Mouse (Mus musculus) midbrain, embryonic 10.5 days (tissue): ENCODE results near the gene Srrm3. TPM values are rescaled to one million over a fixed set of nuclear protein-coding genes. Genes with fewer than 3 reads are reported as not detected.

ENCODE experiments used
- DNase-seq: peaks from one replicate; pipeline ENCODE4 v3.0.0-alpha.2; 2017; ENCODE audit warnings: low spot score
- H3K27ac ChIP-seq: fragments of 300-500 bp; sonication (generic); replicated peaks from 2 replicates; pipeline ENCODE4 v1.5.1; 2016; ENCODE audit warnings: mild to moderate bottlenecking
- H3K27me3 ChIP-seq: fragments of 300-500 bp; sonication (generic); 2 replicates; pipeline ENCODE4 v1.6.1; 2016; ENCODE audit warnings: low read depth, mild to moderate bottlenecking; ENCODE audit not compliant: poor library complexity, severe bottlenecking
- H3K36me3 ChIP-seq: fragments of 300-500 bp; sonication (generic); 2 replicates; pipeline ENCODE4 v1.6.1; 2016; ENCODE audit warnings: mild to moderate bottlenecking, moderate library complexity
- H3K4me1 ChIP-seq: fragments of 300-500 bp; sonication (generic); 2 replicates; pipeline ENCODE4 v1.6.1; 2016
- H3K4me3 ChIP-seq: fragments of 300-500 bp; sonication (generic); 2 replicates; pipeline ENCODE4 v1.5.1; 2016; ENCODE audit warnings: mild to moderate bottlenecking, moderate library complexity
- H3K9me3 ChIP-seq: fragments of 300-500 bp; sonication (generic); replicated peaks from 2 replicates; pipeline ENCODE4 v1.6.1; 2016; ENCODE audit warnings: mild to moderate bottlenecking
- WGBS: fragments of 180-500 bp; shearing (Covaris S2); methylation state at CpG from one replicate; pipeline ENCODE4 v1.1.7; 2016; 5-methylcytosine and 5-hydroxymethylcytosine counted together
- polyA plus RNA-seq: library from polyadenylated mRNA; unstranded; fragments of >200 nt; fragmentation: Nextera tagmentation; extraction: Ambion mirVana; gene quantifications from 2 replicates; pipeline ENCODE4 v1.2.1, GENCODE M21; 2016

The Srrm3 gene
- polyA plus RNA-seq, 1 experiment from 2014 or later, result 14.0 TPM

GRCm38 (mm10) chr5:135855156-135855555, 48.5 kb downstream of the Srrm3 start:
- no peaks in the 10 kb centered on the region for H3K36me3 ChIP-seq
- H3K4me3 ChIP-seq, result no peak overlapping the region
- peaks cover 98% of the 10 kb centered on the region for H3K27me3 ChIP-seq
- H3K9me3 ChIP-seq, result no peaks in the 10 kb centered on the region
- WGBS, result 0% methylated on average over 4 of the region's 4 CpGs
- H3K4me1 ChIP-seq, result peaks cover 40% of the 10 kb centered on the region
- no peak overlapping the region for H3K27ac ChIP-seq
- peak; percentile 77 for DNase-seq

GRCm38 (mm10) chr5:135866662-135867061, 60.0 kb downstream of the Srrm3 start:
- Histone ChIP-seq H3K9me3 (no peaks in the 10 kb centered on the region), H3K27ac (no peak overlapping the region), H3K4me1 (peaks cover 20% of the 10 kb centered on the region), H3K36me3 (no peaks in the 10 kb centered on the region), H3K4me3 (no peak overlapping the region), H3K27me3 (peaks cover 94% of the 10 kb centered on the region)
- 41% methylated on average over 8 of the region's 8 CpGs for WGBS
- no peak for DNase-seq

- H3K4me1 ChIP-seq, result peaks cover 22% of the 10 kb centered on the region
- 1% methylated on average over 87 of the region's 89 CpGs for WGBS
- peak; percentile 52 for DNase-seq
- no peaks in the 10 kb centered on the region for H3K36me3 ChIP-seq
- peaks cover 94% of the 10 kb centered on the region for H3K27me3 ChIP-seq
- H3K4me3 ChIP-seq, result peak overlapping the region; percentile 59
- H3K27ac ChIP-seq, result peak overlapping the region; percentile 81
- H3K9me3 ChIP-seq, result no peaks in the 10 kb centered on the region
These were observed 61.2 kb downstream of the Srrm3 start for GRCm38 (mm10) chr5:135867637-135868593.

DNA sequence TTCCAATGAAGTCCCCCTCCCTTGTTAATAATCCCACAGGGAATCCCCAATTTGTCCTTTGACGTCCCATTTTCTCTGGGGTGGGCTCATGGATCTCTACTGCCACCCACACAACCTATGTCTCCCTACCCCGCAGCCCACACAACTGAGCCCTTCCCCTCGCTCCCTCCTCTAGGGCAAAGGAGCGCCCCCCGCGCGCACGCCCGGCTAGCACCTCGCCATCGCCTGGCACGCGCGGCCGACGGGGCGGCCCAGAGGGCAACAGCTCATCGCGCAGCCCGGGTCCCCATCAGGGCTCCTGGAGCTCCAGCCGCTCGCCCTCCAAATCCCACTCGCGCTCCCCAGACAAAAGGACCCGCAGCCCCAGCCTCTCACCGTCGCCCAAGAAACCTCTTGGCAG, 62.0 kb downstream of the Srrm3 start:
- H3K4me1 ChIP-seq, result peaks cover 28% of the 10 kb centered on the region
- peaks cover 98% of the 10 kb centered on the region for H3K27me3 ChIP-seq
- H3K36me3 ChIP-seq, result no peaks in the 10 kb centered on the region
- peak overlapping the region; percentile 59 for H3K4me3 ChIP-seq
- DNase-seq, result peak; percentile 28
- 1% methylated on average over 27 of the region's 27 CpGs for WGBS
- H3K27ac ChIP-seq, result no peak overlapping the region
- no peaks in the 10 kb centered on the region for H3K9me3 ChIP-seq

DNA sequence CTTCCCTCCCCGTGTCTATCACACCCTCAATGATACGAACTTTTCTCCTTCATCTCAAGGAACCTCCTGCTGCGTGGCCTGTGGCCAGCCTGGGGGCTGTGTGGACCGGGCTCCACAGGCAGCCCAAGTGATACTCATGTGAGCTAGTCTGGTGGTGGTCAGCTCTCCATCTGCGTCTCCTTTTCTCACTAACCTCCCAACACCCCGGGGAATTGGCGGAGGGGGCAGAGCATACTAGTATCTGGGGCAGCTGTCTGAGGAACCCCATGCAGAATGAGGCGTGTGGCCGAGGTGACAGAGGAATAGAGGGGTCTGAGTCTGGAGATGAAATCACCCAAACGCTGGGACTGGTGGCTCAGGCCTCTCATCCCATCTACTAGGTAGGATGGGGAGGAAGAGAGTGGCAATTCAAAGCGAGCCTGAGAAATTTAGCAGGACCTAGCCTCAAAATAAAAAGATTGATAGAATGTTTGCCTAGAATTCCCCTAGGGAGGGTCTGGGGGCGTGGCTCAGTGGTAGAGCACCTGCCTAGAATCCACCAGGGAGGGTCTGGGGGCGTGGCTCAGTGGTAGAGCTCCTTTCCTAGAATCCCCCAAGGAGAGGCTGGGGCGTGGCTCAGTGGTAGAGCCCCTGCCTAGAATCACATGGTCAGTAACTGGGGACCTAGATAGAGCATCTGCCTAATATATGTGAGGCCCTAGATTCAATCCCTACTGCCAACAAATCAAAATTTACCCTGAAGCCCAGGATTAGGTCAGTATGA, 63.2 kb downstream of the Srrm3 start:
- H3K27me3 ChIP-seq, result peaks cover 97% of the 10 kb centered on the region
- H3K4me3 ChIP-seq, result no peak overlapping the region; the same call in 1 of the 2 replicates
- no peaks in the 10 kb centered on the region for H3K36me3 ChIP-seq
- DNase-seq, result no peak
- WGBS, result 63% methylated on average over 14 of the region's 14 CpGs
- H3K9me3 ChIP-seq, result no peaks in the 10 kb centered on the region
- no peak overlapping the region for H3K27ac ChIP-seq
- H3K4me1 ChIP-seq, result peaks cover 28% of the 10 kb centered on the region

DNA sequence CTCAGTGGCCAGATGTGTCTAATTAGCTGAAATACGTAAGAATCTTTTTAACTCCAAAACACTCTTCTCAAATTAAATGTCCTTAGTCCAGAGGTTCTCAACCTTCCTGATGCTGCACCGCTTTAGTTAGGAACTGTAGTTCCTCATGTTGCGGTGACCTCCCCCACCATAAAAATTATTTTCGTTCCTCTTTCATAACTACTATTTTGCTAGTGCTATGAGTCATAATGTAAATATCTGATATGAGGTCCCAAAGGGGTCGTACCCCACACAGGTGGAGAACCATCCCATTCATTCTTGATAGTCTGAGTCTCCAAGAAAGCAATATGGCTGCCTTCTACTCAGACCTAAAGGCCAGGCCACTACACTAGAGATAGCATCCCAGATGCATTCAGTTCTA, 63.8 kb downstream of the Srrm3 start:
- Histone ChIP-seq H3K27ac (no peak overlapping the region), H3K36me3 (no peaks in the 10 kb centered on the region), H3K4me3 (no peak overlapping the region), H3K27me3 (peaks cover 91% of the 10 kb centered on the region), H3K4me1 (peaks cover 28% of the 10 kb centered on the region), H3K9me3 (no peaks in the 10 kb centered on the region)
- no peak for DNase-seq
- 91% methylated on average over 5 of the region's 5 CpGs for WGBS

DNA sequence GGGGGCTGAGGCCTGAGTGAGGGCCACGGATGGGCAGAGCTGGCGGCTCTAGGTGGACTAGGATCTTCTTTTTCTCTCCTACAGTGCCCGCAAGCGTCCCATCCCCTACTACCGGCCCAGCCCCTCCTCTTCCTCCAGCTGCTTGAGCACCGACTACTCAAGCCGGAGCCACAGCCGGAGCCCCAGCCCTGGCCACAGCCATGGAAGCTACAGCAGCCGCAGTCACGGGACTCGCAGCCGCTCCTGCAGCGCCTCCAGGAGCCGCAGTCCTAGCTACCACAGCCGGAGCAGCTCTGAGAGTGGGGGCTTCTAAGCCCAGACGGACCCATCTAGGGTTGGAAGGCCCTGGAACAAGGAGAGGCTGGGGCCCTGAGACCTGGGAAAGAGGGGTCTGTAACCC, 66.3 kb downstream of the Srrm3 start:
- 0 out of 2 replicates have a peak overlapping the region, but pooled peaks have one; percentile 35 for H3K27ac ChIP-seq
- peaks cover 67% of the 10 kb centered on the region for H3K27me3 ChIP-seq
- H3K4me3 ChIP-seq, result peak overlapping the region; percentile 30; the same call in 1 of the 2 replicates
- H3K36me3 ChIP-seq, result no peaks in the 10 kb centered on the region
- WGBS, result 11% methylated on average over 16 of the region's 16 CpGs
- peaks cover 28% of the 10 kb centered on the region for H3K4me1 ChIP-seq
- H3K9me3 ChIP-seq, result no peaks in the 10 kb centered on the region
- DNase-seq, result peak; percentile 23

- peaks cover 23% of the 10 kb centered on the region for H3K4me1 ChIP-seq
- H3K4me3 ChIP-seq, result no peak overlapping the region
- no peaks in the 10 kb centered on the region for H3K9me3 ChIP-seq
- peaks cover 59% of the 10 kb centered on the region for H3K27me3 ChIP-seq
- WGBS, result 67% methylated on average over 9 of the region's 9 CpGs
- no peaks in the 10 kb centered on the region for H3K36me3 ChIP-seq
- DNase-seq, result no peak
- no peak overlapping the region for H3K27ac ChIP-seq
These were observed 67.1 kb downstream of the Srrm3 start for GRCm38 (mm10) chr5:135873753-135874152.

GRCm38 (mm10) chr5:135877180-135877579, 70.5 kb downstream of the Srrm3 start:
- peak overlapping the region; percentile 52; the same call in 1 of the 2 replicates for H3K4me3 ChIP-seq
- peaks cover 18% of the 10 kb centered on the region for H3K4me1 ChIP-seq
- WGBS, result 23% methylated on average over 8 of the region's 8 CpGs
- H3K9me3 ChIP-seq, result no peaks in the 10 kb centered on the region
- no peaks in the 10 kb centered on the region for H3K36me3 ChIP-seq
- H3K27me3 ChIP-seq, result peaks cover 29% of the 10 kb centered on the region
- peak; percentile 52 for DNase-seq
- no peak overlapping the region for H3K27ac ChIP-seq

GRCm38 (mm10) chr5:135877831-135878231, 71.1 kb downstream of the Srrm3 start:
- peak overlapping the region; percentile 61; the same call in 1 of the 2 replicates for H3K27ac ChIP-seq

DNA sequence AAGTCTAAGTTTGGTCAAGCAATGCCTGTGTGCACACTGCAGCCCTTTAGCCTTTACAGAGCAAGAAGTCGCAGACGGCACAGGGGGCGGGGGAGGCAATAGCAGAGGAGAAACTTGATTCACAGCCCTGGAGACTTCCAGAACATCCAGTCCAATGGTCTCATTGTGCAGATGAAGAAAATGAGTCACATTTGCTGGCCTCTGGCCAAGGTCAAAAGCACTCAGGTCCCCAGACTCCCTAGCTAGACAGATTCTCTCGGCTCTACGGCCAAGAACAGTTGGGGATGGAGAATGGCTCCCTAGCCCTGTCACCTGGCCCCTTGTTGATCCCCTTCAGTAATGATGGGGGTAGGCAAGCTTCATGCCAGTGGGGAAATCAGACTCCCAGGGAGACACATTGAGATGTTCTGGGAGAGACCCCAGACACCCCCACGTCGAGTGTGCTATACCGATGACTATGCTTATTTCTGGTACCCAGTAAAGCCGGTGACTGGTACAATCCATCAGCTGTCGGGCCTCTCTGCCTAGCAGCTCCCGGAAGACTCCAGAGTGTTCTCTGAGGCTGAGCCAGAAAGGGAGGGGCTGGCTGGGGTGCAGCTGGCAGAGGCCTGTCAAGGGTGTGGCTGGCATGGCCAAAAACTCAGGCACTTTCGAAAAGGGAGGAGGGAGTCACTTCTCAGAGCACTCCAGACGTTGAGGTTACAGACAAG, 72.9 kb downstream of the Srrm3 start:
- Histone ChIP-seq H3K27me3 (0 out of 2 replicates have a peak, but pooled peaks cover 6% of the 10 kb centered on the region), H3K9me3 (no peaks in the 10 kb centered on the region), H3K4me1 (peaks cover 10% of the 10 kb centered on the region), H3K4me3 (no peak overlapping the region), H3K27ac (no peak overlapping the region), H3K36me3 (no peaks in the 10 kb centered on the region)
- DNase-seq, result no peak
- 75% methylated on average over 13 of the region's 13 CpGs for WGBS

More at GRCm38 (mm10) chr5:135877831-135878231, 71.1 kb downstream of the Srrm3 start:
- peak; percentile 61 for DNase-seq
- Histone ChIP-seq H3K4me3 (peak overlapping the region; percentile 52), H3K36me3 (no peaks in the 10 kb centered on the region), H3K9me3 (no peaks in the 10 kb centered on the region), H3K4me1 (peaks cover 17% of the 10 kb centered on the region), H3K27me3 (peaks cover 23% of the 10 kb centered on the region)
- under 1% methylated on average over 16 of the region's 16 CpGs for WGBS

DNA sequence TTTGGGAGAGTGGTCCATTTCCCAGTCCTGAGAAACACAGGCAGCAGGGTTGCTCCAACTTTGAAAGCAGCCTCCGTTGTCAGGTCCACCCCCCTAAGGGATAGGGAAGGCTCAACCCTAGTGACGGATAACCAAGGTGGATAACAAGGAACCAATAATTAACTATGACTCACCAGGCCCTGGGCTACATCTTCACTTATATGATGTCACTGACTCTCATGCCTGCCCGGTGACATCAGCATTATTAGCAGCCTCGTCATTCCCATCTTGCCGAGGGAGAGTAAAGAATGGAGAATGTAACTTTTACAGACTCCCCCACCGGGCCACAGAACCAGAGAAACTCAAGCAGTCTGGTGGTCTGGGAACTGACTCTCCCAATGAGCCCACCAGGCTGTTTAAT, 78.0 kb downstream of the Srrm3 start:
- WGBS, result 81% methylated on average over 6 of the region's 6 CpGs

More for the DNA sequence above, 78.0 kb downstream of the Srrm3 start:
- Histone ChIP-seq H3K27me3 (peaks cover 43% of the 10 kb centered on the region), H3K4me3 (no peak overlapping the region), H3K27ac (no peak overlapping the region), H3K9me3 (no peaks in the 10 kb centered on the region), H3K36me3 (no peaks in the 10 kb centered on the region), H3K4me1 (peaks cover 21% of the 10 kb centered on the region)
- no peak for DNase-seq
